Mouse (Mus musculus) cortical plate, adult 2 months (tissue): Measurements from ENCODE around the gene Cfap161.

ENCODE experiments used
- CTCF ChIP-seq: fragments of 200-500 bp; IDR thresholded peaks from 2 replicates; pipeline ENCODE4 v1.5.1; 2011; ENCODE audit warnings: mild to moderate bottlenecking, control low read depth, low read length; ENCODE audit not compliant: insufficient read depth; ENCODE audit errors: extremely low read depth
- POLR2A ChIP-seq: fragments of 200-500 bp; IDR thresholded peaks from 2 replicates; pipeline ENCODE4 v1.6.1; 2011; ENCODE audit warnings: mild to moderate bottlenecking, low read length, control low read depth; ENCODE audit not compliant: insufficient read depth; ENCODE audit errors: extremely low read depth

- TF ChIP-seq CTCF (no peak), POLR2A (no peak)
These were observed 49.6 kb downstream of the Cfap161 start for GRCm38 (mm10) chr7:83745065-83745412.
